Mouse (Mus musculus): ENCODE measurements around the gene Ppp2r5b. TPM values are rescaled to one million over a fixed set of nuclear protein-coding genes. Genes with fewer than 3 reads are reported as not detected.

The Ppp2r5b gene
- total and polyA plus RNA-seq, 2 experiments from 2014 or later, result 18.3 to 20.6 TPM

GRCm38 (mm10) chr19:6262839-6263433 lies 27.3 kb upstream of the Ppp2r5b start:
- H3K9me3 ChIP-seq (replicated peaks; ENCODE audit: control insufficient read depth, low read length), result no peaks in the 10 kb centered on the region
- no peak overlapping the region for H3K4me2 ChIP-seq (ENCODE audit: low read depth, low read length)
- no peaks in the 10 kb centered on the region for H3K27me3 ChIP-seq (ENCODE audit: control insufficient read depth, insufficient read depth, low read length)
- H3K4me3 ChIP-seq (ENCODE audit: low read depth, low read length), result no peak overlapping the region
- H3K9ac ChIP-seq (replicated peaks; ENCODE audit: low read depth, low read length), result no peak overlapping the region
- ATAC-seq (ENCODE audit: insufficient read depth, low read depth) (no peak), DNase-seq (ENCODE audit: low spot score) (no peak)
- 90% methylated on average over 8 of the region's 8 CpGs for WGBS
- no peaks in the 10 kb centered on the region for H3K4me1 ChIP-seq (ENCODE audit: control insufficient read depth, insufficient read depth)
- TF ChIP-seq CTCF (IDR thresholded peaks at IDR 0.05; ENCODE audit: low read depth) (no peak), EP300 (IDR thresholded peaks at IDR 0.05; ENCODE audit: low read depth) (no peak)
- peaks cover 37% of the 10 kb centered on the region for H3K36me3 ChIP-seq (replicated peaks; ENCODE audit: control insufficient read depth, insufficient read depth, low read length)
- H3K27ac ChIP-seq (ENCODE audit: low read depth), result no peak overlapping the region

GRCm38 (mm10) chr19:6262222-6262621 lies 26.6 kb upstream of the Ppp2r5b start:
- Histone ChIP-seq H3K4me2 (ENCODE audit: low read depth, low read length) (no peak overlapping the region), H3K36me3 (replicated peaks; ENCODE audit: control insufficient read depth, insufficient read depth, low read length) (peaks cover 44% of the 10 kb centered on the region), H3K4me1 (ENCODE audit: control insufficient read depth, insufficient read depth) (no peaks in the 10 kb centered on the region), H3K27me3 (ENCODE audit: control insufficient read depth, insufficient read depth, low read length) (no peaks in the 10 kb centered on the region), H3K9ac (replicated peaks; ENCODE audit: low read depth, low read length) (no peak overlapping the region), H3K9me3 (replicated peaks; ENCODE audit: control insufficient read depth, low read length) (no peaks in the 10 kb centered on the region), H3K4me3 (ENCODE audit: low read depth, low read length) (no peak overlapping the region), H3K27ac (ENCODE audit: low read depth) (no peak overlapping the region)
- TF ChIP-seq CTCF (IDR thresholded peaks at IDR 0.05; ENCODE audit: low read depth) (peak; percentile 90), EP300 (IDR thresholded peaks at IDR 0.05; ENCODE audit: low read depth) (no peak)
- WGBS, result 64% methylated on average over 7 of the region's 7 CpGs
- ATAC-seq (ENCODE audit: insufficient read depth, low read depth), result no peak
- DNase-seq (ENCODE audit: low spot score), result peak; percentile 50

- DNase-seq (ENCODE audit: low spot score), result no peak
- no peak overlapping the region for H3K4me2 ChIP-seq (ENCODE audit: low read depth, low read length)
- ATAC-seq (ENCODE audit: insufficient read depth, low read depth), result no peak
- H3K4me1 ChIP-seq (ENCODE audit: control insufficient read depth, insufficient read depth), result no peaks in the 10 kb centered on the region
- 93% methylated on average over 14 of the region's 14 CpGs for WGBS
- H3K9me3 ChIP-seq (replicated peaks; ENCODE audit: control insufficient read depth, low read length), result no peaks in the 10 kb centered on the region
- no peak overlapping the region for H3K4me3 ChIP-seq (ENCODE audit: low read depth, low read length)
- no peak overlapping the region for H3K27ac ChIP-seq (ENCODE audit: low read depth)
- H3K27me3 ChIP-seq (ENCODE audit: control insufficient read depth, insufficient read depth, low read length), result no peaks in the 10 kb centered on the region
- TF ChIP-seq EP300 (IDR thresholded peaks at IDR 0.05; ENCODE audit: low read depth) (no peak), CTCF (IDR thresholded peaks at IDR 0.05; ENCODE audit: low read depth) (no peak)
- H3K36me3 ChIP-seq (replicated peaks; ENCODE audit: control insufficient read depth, insufficient read depth, low read length), result peaks cover 52% of the 10 kb centered on the region
- H3K9ac ChIP-seq (replicated peaks; ENCODE audit: low read depth, low read length), result no peak overlapping the region
These were observed 25.7 kb upstream of the Ppp2r5b start for GRCm38 (mm10) chr19:6261379-6261778.

GRCm38 (mm10) chr19:6260946-6261345 lies 25.3 kb upstream of the Ppp2r5b start:
- ATAC-seq (ENCODE audit: insufficient read depth, low read depth) (no peak), DNase-seq (ENCODE audit: low spot score) (no peak)
- Histone ChIP-seq H3K36me3 (replicated peaks; ENCODE audit: control insufficient read depth, insufficient read depth, low read length) (peaks cover 57% of the 10 kb centered on the region), H3K9ac (replicated peaks; ENCODE audit: low read depth, low read length) (no peak overlapping the region), H3K27me3 (ENCODE audit: control insufficient read depth, insufficient read depth, low read length) (no peaks in the 10 kb centered on the region), H3K27ac (ENCODE audit: low read depth) (no peak overlapping the region), H3K9me3 (replicated peaks; ENCODE audit: control insufficient read depth, low read length) (no peaks in the 10 kb centered on the region), H3K4me2 (ENCODE audit: low read depth, low read length) (no peak overlapping the region), H3K4me1 (ENCODE audit: control insufficient read depth, insufficient read depth) (no peaks in the 10 kb centered on the region), H3K4me3 (ENCODE audit: low read depth, low read length) (no peak overlapping the region)
- 80% methylated on average over 4 of the region's 4 CpGs for WGBS
- TF ChIP-seq EP300 (IDR thresholded peaks at IDR 0.05; ENCODE audit: low read depth), result no peak
- peak; percentile 28; the same call in 1 of the 2 replicates for TF ChIP-seq CTCF (IDR thresholded peaks at IDR 0.05; ENCODE audit: low read depth)

- 73% methylated on average over 2 of the region's 2 CpGs for WGBS
- H3K9me3 ChIP-seq (replicated peaks; ENCODE audit: control insufficient read depth, low read length), result no peaks in the 10 kb centered on the region
- no peaks in the 10 kb centered on the region for H3K27me3 ChIP-seq (ENCODE audit: control insufficient read depth, insufficient read depth, low read length)
- H3K4me1 ChIP-seq (ENCODE audit: control insufficient read depth, insufficient read depth), result no peaks in the 10 kb centered on the region
- H3K36me3 ChIP-seq (replicated peaks; ENCODE audit: control insufficient read depth, insufficient read depth, low read length), result peaks cover 62% of the 10 kb centered on the region
- TF ChIP-seq EP300 (IDR thresholded peaks at IDR 0.05; ENCODE audit: low read depth) (no peak), CTCF (IDR thresholded peaks at IDR 0.05; ENCODE audit: low read depth) (peak; percentile 34)
- H3K9ac ChIP-seq (replicated peaks; ENCODE audit: low read depth, low read length), result no peak overlapping the region
- no peak overlapping the region for H3K4me2 ChIP-seq (ENCODE audit: low read depth, low read length)
- H3K4me3 ChIP-seq (ENCODE audit: low read depth, low read length), result no peak overlapping the region
- DNase-seq (ENCODE audit: low spot score), result no peak
- H3K27ac ChIP-seq (ENCODE audit: low read depth), result no peak overlapping the region
- no peak for ATAC-seq (ENCODE audit: insufficient read depth, low read depth)
These were observed 24.8 kb upstream of the Ppp2r5b start for GRCm38 (mm10) chr19:6260428-6260827.

- Histone ChIP-seq H3K9ac (replicated peaks; ENCODE audit: low read depth, low read length) (no peak overlapping the region), H3K27ac (ENCODE audit: low read depth) (no peak overlapping the region), H3K9me3 (replicated peaks; ENCODE audit: control insufficient read depth, low read length) (no peaks in the 10 kb centered on the region), H3K4me1 (ENCODE audit: control insufficient read depth, insufficient read depth) (no peaks in the 10 kb centered on the region), H3K4me2 (ENCODE audit: low read depth, low read length) (no peak overlapping the region), H3K4me3 (ENCODE audit: low read depth, low read length) (no peak overlapping the region), H3K27me3 (ENCODE audit: control insufficient read depth, insufficient read depth, low read length) (no peaks in the 10 kb centered on the region), H3K36me3 (replicated peaks; ENCODE audit: control insufficient read depth, insufficient read depth, low read length) (peaks cover 85% of the 10 kb centered on the region)
- ATAC-seq (ENCODE audit: insufficient read depth, low read depth), result no peak
- 81% methylated on average over 4 of the region's 4 CpGs for WGBS
- no peak for DNase-seq (ENCODE audit: low spot score)
- no peak for TF ChIP-seq EP300 (IDR thresholded peaks at IDR 0.05; ENCODE audit: low read depth)
These were observed 17.3 kb upstream of the Ppp2r5b start for GRCm38 (mm10) chr19:6253021-6253420.
